Mouse (Mus musculus): Measurements from ENCODE around the gene Smoc2.

Gene Smoc2

DNA sequence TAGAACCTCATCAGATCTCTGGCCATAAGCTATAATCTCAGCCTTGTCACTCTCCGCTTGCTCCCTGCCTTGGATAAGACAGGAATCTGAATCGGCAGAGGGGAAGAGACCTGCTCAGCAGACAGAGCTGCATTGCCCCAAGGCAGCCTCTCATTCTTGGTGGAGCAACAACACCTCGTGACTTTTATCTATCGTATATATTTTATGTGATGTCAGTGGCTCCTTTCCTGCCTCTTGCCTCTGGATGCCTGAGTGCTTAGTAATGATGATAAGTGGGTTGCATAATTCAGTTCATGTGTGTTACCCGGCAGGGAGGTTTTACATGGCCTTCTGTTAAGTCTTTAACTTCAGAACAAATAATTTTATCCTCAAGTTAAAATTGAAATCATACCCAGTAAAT lies 128.6 kb downstream of the Smoc2 start:
- DNase-seq (ENCODE audit: low read depth, low spot score), result no peak

DNA sequence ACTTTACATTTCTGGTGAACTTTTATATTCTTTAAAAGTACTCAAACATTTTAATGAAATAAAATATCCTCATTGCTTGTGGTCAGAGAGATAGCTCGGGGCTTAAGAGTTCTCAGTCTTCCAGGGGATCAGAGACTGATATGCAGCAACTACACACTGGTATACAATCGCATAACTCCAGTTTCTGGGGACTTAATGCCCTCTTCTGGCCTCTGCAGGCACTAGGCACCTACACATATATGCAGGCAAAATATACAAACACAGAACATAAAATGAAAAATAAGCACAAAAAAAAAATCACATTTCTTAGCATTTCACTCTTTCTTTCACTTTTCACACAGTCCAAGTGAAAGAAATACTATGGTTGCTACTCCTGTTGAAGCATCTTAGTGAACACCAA lies 133.2 kb downstream of the Smoc2 start:
- DNase-seq (ENCODE audit: low read depth, low spot score), result no peak

- no peak for DNase-seq (ENCODE audit: low read depth, low spot score)
These were observed 135.2 kb downstream of the Smoc2 start for GRCm38 (mm10) chr17:14414511-14414910.

DNA sequence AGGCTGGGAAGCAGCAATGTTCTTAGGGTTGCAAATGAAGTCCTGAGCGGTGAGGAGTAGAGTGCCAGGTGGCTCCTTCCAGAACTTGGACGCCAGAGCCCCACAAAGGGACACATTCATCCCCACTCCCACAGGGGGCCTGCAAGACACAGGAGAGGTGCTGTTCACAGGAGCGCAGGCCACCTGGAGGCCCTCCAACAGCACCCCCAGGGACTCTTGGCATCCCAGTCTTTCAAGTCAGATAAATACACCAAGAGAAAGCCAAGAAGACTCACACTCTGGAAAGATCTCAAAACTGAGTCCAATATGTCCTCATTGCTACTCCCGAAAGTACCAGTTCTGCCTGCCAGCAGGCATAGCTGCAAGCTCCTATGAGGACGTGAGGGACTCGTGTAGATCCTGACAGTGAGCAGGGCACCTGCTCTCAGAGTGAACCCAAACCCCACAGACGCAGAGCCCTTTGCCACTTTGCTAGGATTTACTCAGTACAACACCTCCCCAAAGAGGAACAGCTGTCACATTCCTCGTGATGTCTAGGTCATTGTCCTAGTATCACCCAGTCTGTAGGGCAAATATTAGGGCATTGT lies 141.2 kb downstream of the Smoc2 start:
- no peak for DNase-seq (ENCODE audit: low read depth, low spot score)

DNA sequence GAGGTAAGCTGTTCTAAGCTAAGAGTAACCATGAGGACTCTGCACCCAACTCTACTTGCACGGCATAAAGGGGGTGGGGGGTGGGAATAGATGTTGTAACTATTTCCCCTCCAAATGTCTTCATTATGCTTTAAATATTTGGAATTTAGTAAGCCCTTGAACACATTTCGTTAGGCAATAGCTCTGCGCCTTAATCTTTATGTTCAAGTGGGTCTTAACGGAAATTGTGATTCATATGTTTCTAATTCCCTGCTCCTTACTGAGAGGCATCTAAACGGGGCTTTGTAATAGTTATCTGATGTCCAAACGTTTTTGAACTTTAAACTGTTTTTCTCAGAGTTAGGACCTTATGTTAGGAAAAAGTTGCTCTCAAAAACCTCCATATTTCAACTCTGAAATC lies 147.2 kb downstream of the Smoc2 start:
- no peak for DNase-seq (ENCODE audit: low read depth, low spot score)

DNA sequence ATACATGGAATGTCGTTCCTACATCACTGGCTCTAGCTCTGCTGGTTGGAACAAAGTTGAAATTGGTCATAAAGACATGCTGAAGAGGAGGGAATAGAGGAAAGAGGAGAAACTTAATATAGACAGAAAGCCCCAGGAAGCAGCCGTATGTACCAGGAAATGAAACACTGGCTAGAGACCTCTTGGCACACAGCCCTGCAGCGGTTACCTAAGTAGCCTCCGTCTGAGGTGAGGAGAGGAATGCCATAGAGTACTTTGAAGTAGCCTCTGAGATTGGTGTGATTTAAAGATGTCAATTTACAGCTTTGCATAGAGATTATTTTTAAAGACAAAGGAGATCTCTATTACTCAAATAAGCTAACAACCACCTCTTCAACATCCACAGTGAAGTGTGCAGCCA lies 155.4 kb downstream of the Smoc2 start:
- no peak for DNase-seq (ENCODE audit: low read depth, low spot score)

DNA sequence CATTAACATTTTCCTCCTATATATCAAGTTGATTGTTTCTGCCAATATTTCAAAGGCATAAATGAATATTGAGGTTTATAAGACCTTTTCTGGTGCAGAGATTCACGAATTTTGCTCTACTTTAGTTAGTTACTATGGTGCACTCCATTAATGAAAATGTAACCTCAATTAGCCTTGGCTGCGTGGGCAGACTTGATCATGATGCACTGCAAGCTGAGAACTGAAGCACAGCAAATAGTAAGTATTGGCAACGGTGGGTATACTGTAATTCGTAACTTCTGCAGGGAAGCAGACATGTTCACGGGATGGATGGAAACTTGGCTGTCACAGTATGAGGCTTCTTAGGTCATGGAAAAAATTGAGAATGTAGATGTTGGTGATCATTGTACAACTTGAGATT lies 166.3 kb downstream of the Smoc2 start:
- no peak for DNase-seq (ENCODE audit: low read depth, low spot score)

GRCm38 (mm10) chr17:14447275-14447674 lies 168.0 kb downstream of the Smoc2 start:
- no peak for DNase-seq (ENCODE audit: low read depth, low spot score)

Data from forelimb bud, embryonic 11.5 days (tissue).